Mouse (Mus musculus) heart, adult 2 months (tissue): ENCODE data around the gene Rps27. TPM values are rescaled to one million over a fixed set of nuclear protein-coding genes. Genes with fewer than 3 reads are reported as not detected.

Source experiments
- DNase-seq, 2 experiments: peaks; one replicate each; pipeline ENCODE4 v3.0.0; 2021
- H3K27ac ChIP-seq: fragments of 200-600 bp; 2 replicates; pipeline ENCODE4 v1.8.1; 2022
- H3K27me3 ChIP-seq: fragments of 200-500 bp; 2 replicates; pipeline ENCODE4 v1.6.1; 2012; ENCODE audit warnings: mild to moderate bottlenecking, low read length, inconsistent platforms, mixed read lengths; ENCODE audit not compliant: control insufficient read depth, insufficient read depth
- H3K36me3 ChIP-seq: fragments of 200-500 bp; 2 replicates; pipeline ENCODE4 v1.6.1; 2012; ENCODE audit warnings: low read length, inconsistent platforms; ENCODE audit not compliant: control insufficient read depth, insufficient read depth
- H3K4me1 ChIP-seq: fragments of 200-500 bp; 2 replicates; pipeline ENCODE4 v1.6.1; 2011; ENCODE audit warnings: low read length; ENCODE audit not compliant: control insufficient read depth, insufficient read depth
- H3K4me3 ChIP-seq: fragments of 200-600 bp; 2 replicates; pipeline ENCODE4 v1.8.1; 2022
- H3K79me2 ChIP-seq: fragments of 200-500 bp; replicated peaks from 2 replicates; pipeline ENCODE4 v1.6.1; 2012; ENCODE audit warnings: mild to moderate bottlenecking, inconsistent platforms, low read length, moderate library complexity, mixed read lengths; ENCODE audit not compliant: control insufficient read depth, insufficient read depth
- H3K9ac ChIP-seq: fragments of 200-500 bp; 2 replicates; pipeline ENCODE4 v1.6.1; 2012; ENCODE audit warnings: low read depth, mild to moderate bottlenecking, control low read depth, inconsistent platforms, low read length, mixed read lengths
- CTCF ChIP-seq: fragments of 200-600 bp; IDR thresholded peaks from 2 replicates; pipeline ENCODE4 v1.8.1; 2022; ENCODE audit warnings: antibody characterized with exemption, mild to moderate bottlenecking, moderate library complexity
- EP300 ChIP-seq: fragments of 200-500 bp; IDR thresholded peaks from 2 replicates; pipeline ENCODE4 v1.6.1; 2011; ENCODE audit warnings: low read depth, low read length, control low read depth; ENCODE audit not compliant: insufficient read depth
- POLR2A ChIP-seq: fragments of 200-500 bp; IDR thresholded peaks from 2 replicates; pipeline ENCODE4 v1.6.1; 2011; ENCODE audit warnings: mild to moderate bottlenecking, low read depth, low read length, control low read depth; ENCODE audit not compliant: insufficient read depth
- WGBS: fragments of 180-500 bp; shearing (Covaris S2); methylation state at CpG from one replicate; pipeline ENCODE4 v1.1.7; 2018; 5-methylcytosine and 5-hydroxymethylcytosine counted together
- intact Hi-C: fragments of 180-260 bp; cut with DNase I; formaldehyde crosslinking; loops from one replicate; pipeline ENCODE4 v1.15.1; 2025
- polyA plus RNA-seq: library from polyadenylated mRNA; depleted of rRNA; stranded (reverse); fragments of >200 nt; gene quantifications from 2 replicates; pipeline ENCODE4 v1.2.3, GENCODE M21; 2012
- total RNA-seq, 2 experiments: library from RNA; stranded (reverse); gene quantifications; 2 replicates each; pipeline ENCODE4 v1.2.3; 2021

Gene Rps27
- total and polyA plus RNA-seq, 3 experiments: 696 to 1,280 (median 1,040) TPM

GRCm38 (mm10) chr3:90248746-90249100, 35.3 kb upstream of the Rps27 start:
- Histone ChIP-seq H3K4me1 (peaks cover 5% of the 10 kb centered on the region), H3K36me3 (no peaks in the 10 kb centered on the region; the same call in 1 of the 2 replicates), H3K9ac (peak overlapping the region; percentile 82), H3K27me3 (no peaks in the 10 kb centered on the region), H3K79me2 (no peaks in the 10 kb centered on the region), H3K27ac (peak overlapping the region; percentile 98), H3K4me3 (peak overlapping the region; percentile 71)
- DNase-seq: peak in 1 of 2 experiments; percentile 64
- WGBS: under 1% methylated on average over 10 of the region's 10 CpGs
- TF ChIP-seq EP300 (0 out of 2 replicates have a peak, but pooled peaks have one; percentile 8), CTCF (no peak), POLR2A (0 out of 2 replicates have a peak, but pooled peaks have one; percentile 7)
- intact Hi-C loops: no loop called here

GRCm38 (mm10) chr3:90247960-90248745, 34.7 kb upstream of the Rps27 start, which contains the start of gene Slc39a1:
TSS of gene Slc39a1 (plus strand) at chr3:90248172.
- TF ChIP-seq EP300 (no peak), POLR2A (peak; percentile 88), CTCF (peak; percentile 42; the same call in 1 of the 2 replicates)
- peak within 1 kb of the TSS; percentile 71 for H3K4me3 ChIP-seq
- H3K9ac ChIP-seq: peak within 1 kb of the TSS; percentile 82
- H3K79me2 ChIP-seq: no peaks in the 10 kb centered on the region
- no peaks in the 10 kb centered on the region; the same call in 1 of the 2 replicates for H3K36me3 ChIP-seq
- intact Hi-C loops: no loop called here
- no peaks in the 10 kb centered on the region for H3K27me3 ChIP-seq
- H3K4me1 ChIP-seq: peaks cover 4% of the 10 kb centered on the region
- under 1% methylated on average over 44 of the region's 44 CpGs for WGBS
- peak within 1 kb of the TSS; percentile 98 for H3K27ac ChIP-seq
- DNase-seq: peak; percentile 92 to 95

GRCm38 (mm10) chr3:90247630-90247959, 34.1 kb upstream of the Rps27 start:
- TF ChIP-seq EP300 (no peak), POLR2A (no peak; the same call in 1 of the 2 replicates), CTCF (no peak; the same call in 1 of the 2 replicates)

GRCm38 (mm10) chr3:90245406-90245805, 32.0 kb upstream of the Rps27 start:
- Histone ChIP-seq H3K4me3 (no peak overlapping the region), H3K4me1 (peaks cover 3% of the 10 kb centered on the region; the same call in 1 of the 2 replicates), H3K9ac (no peak overlapping the region), H3K79me2 (no peaks in the 10 kb centered on the region), H3K27me3 (no peaks in the 10 kb centered on the region), H3K27ac (no peak overlapping the region), H3K36me3 (no peaks in the 10 kb centered on the region)
- TF ChIP-seq POLR2A (no peak), CTCF (no peak), EP300 (no peak)
- intact Hi-C loops: no loop called here
- 66% methylated on average over 2 of the region's 2 CpGs for WGBS
- no peak for DNase-seq

More at GRCm38 (mm10) chr3:90247630-90247959, 34.1 kb upstream of the Rps27 start:
- Histone ChIP-seq H3K4me3 (peak overlapping the region; percentile 71), H3K4me1 (peaks cover 4% of the 10 kb centered on the region), H3K9ac (peak overlapping the region; percentile 79), H3K36me3 (no peaks in the 10 kb centered on the region; the same call in 1 of the 2 replicates), H3K27ac (peak overlapping the region; percentile 98), H3K27me3 (no peaks in the 10 kb centered on the region), H3K79me2 (no peaks in the 10 kb centered on the region)
- DNase-seq: no peak
- WGBS: 0% methylated on average over 3 of the region's 3 CpGs
- intact Hi-C loops: no loop called here

GRCm38 (mm10) chr3:90242984-90243775, 29.7 kb upstream of the Rps27 start, which contains the start of gene Creb3l4:
TSS of gene Creb3l4 (minus strand) at chr3:90243512.
- TF ChIP-seq EP300 (no peak), CTCF (no peak), POLR2A (no peak)
- Histone ChIP-seq H3K27me3 (no peaks in the 10 kb centered on the region), H3K27ac (peak within 1 kb of the TSS; percentile 52; the same call in 1 of the 2 replicates), H3K36me3 (no peaks in the 10 kb centered on the region), H3K9ac (no peak within 1 kb of the TSS), H3K4me3 (peak within 1 kb of the TSS; percentile 40), H3K79me2 (no peaks in the 10 kb centered on the region), H3K4me1 (peaks cover 3% of the 10 kb centered on the region; the same call in 1 of the 2 replicates)
- intact Hi-C loops: no loop called here
- peak; percentile 52 to 60 for DNase-seq
- WGBS: 15% methylated on average over 19 of the region's 19 CpGs
